9 mouse cellular contexts compared by ENCODE assay signal in genomic region chr3:96541328-96542078, GRCm38 (mm10). TPM values are rescaled to one million over a fixed set of nuclear protein-coding genes. Genes with fewer than 3 reads are reported as not detected.
A peak's percentile ranks its signal among the peaks of the same experiment; 100 is the strongest.
DNase-seq lines count a peak whose midpoint lies in the region.
"Had no signal": no experiment of that assay in that cellular context is flagged by ENCODE, and none has a peak within 500 bp of the region (broad histone marks: within the 10 kb centered on the region; RNA-seq: fewer than 3 reads in every experiment).

No protein-coding gene starts in this region.

- H3K4me3 ChIP-seq in heart, embryonic 10.5 days: no peak overlapping the region
- H3K4me3 ChIP-seq: liver, embryonic 13.5 days had no signal

- H3K27ac ChIP-seq in heart, embryonic 10.5 days: peak overlapping the region; percentile 24; the same call in 1 of the 2 replicates
- H3K27ac ChIP-seq: liver, embryonic 13.5 days had no signal

- no peaks in the 10 kb centered on the region for H3K9me3 ChIP-seq in heart, embryonic 10.5 days
- H3K9me3 ChIP-seq: liver, embryonic 13.5 days had no signal

- 0 out of 2 replicates have a peak, but pooled peaks cover 6% of the 10 kb centered on the region for H3K27me3 ChIP-seq in heart, embryonic 10.5 days (ENCODE audit: insufficient read depth, poor library complexity, severe bottlenecking)

- WGBS in heart, embryonic 10.5 days: 20% methylated on average over 14 of the region's 14 CpGs

- peaks cover 5% of the 10 kb centered on the region; the same call in 1 of the 2 replicates for H3K4me1 ChIP-seq in heart, embryonic 10.5 days
- H3K4me1 ChIP-seq: liver, embryonic 13.5 days had no signal

- no peaks in the 10 kb centered on the region for H3K36me3 ChIP-seq in heart, embryonic 10.5 days
- H3K36me3 ChIP-seq: liver, embryonic 13.5 days had no signal

- DNase-seq in heart, embryonic 10.5 days (ENCODE audit: low spot score): no peak
- DNase-seq in heart, adult 9 months (ENCODE audit: low spot score in 2 of 2): no peak
- DNase-seq in 416B (ENCODE audit: low read depth): peak; percentile 69
- DNase-seq in adipocyte (ENCODE audit: low spot score): peak; percentile 73
- DNase-seq in induced T-regulatory cell, adult 2 months (ENCODE audit: low read depth): peak; percentile 58
- DNase-seq in right cerebral cortex, adult 2 months (ENCODE audit: low spot score in 2 of 2): no peak
- DNase-seq in thymus, postnatal 14 days: no peak
- no peak for DNase-seq in left cerebral cortex, adult 9 months (ENCODE audit: low spot score in 2 of 2)
- DNase-seq: liver, embryonic 13.5 days had no signal

RNA-seq across cellular contexts. Expression of gene Txnip, which starts 16.3 kb away (rescaled TPM):
- 59.9 and 75.5 TPM in 2 replicates for polyA plus RNA-seq in heart, embryonic 10.5 days (2016; fragmentation: Nextera tagmentation; extraction: Ambion mirVana)

RNA-seq across cellular contexts. Expression of gene Hfe2, which starts 16.5 kb away (rescaled TPM):
- 5.5 and 8.9 TPM in 2 replicates for polyA plus RNA-seq in heart, embryonic 10.5 days (2016; fragmentation: Nextera tagmentation; extraction: Ambion mirVana)

RNA-seq across cellular contexts. Expression of gene Gm16253, which starts 35.3 kb away (rescaled TPM):
- 0.88 and 2.8 TPM in 2 replicates for polyA plus RNA-seq in heart, embryonic 10.5 days (2016; fragmentation: Nextera tagmentation; extraction: Ambion mirVana)
- polyA plus RNA-seq: liver, embryonic 13.5 days had no signal

RNA-seq across cellular contexts. Expression of gene Polr3gl, which starts 52.5 kb away (rescaled TPM):
- polyA plus RNA-seq in heart, embryonic 10.5 days (2016; fragmentation: Nextera tagmentation; extraction: Ambion mirVana): 37.1 and 37.2 TPM in 2 replicates

RNA-seq across cellular contexts. Expression of gene Ankrd34a, which starts 54.9 kb away (rescaled TPM):
- 6.8 and 10.4 TPM in 2 replicates for polyA plus RNA-seq in heart, embryonic 10.5 days (2016; fragmentation: Nextera tagmentation; extraction: Ambion mirVana)

Comparison
In these comparisons a context has a peak if more than half of its experiments do, and no peak if none do; other contexts are left out.
1. DNase-seq: peak in 416B (single experiment), adipocyte (single experiment) and induced T-regulatory cell, adult 2 months (single experiment); none in heart, embryonic 10.5 days (single experiment), heart, adult 9 months (0 of 2), right cerebral cortex, adult 2 months (0 of 2), thymus, postnatal 14 days (single experiment) and left cerebral cortex, adult 9 months (0 of 2).